Comparison of ENCODE assay signal across 29 mouse cellular contexts in genomic region chr16:14405636-14406035, GRCm38 (mm10).
"Had no signal": no experiment of that assay in that cellular context is flagged by ENCODE, and none has a peak within 500 bp of the region (broad histone marks: within the 10 kb centered on the region; RNA-seq: fewer than 3 reads in every experiment).

No protein-coding gene starts in this region.

- H3K27ac ChIP-seq: heart, embryonic 13.5 days; heart, embryonic 15.5 days; hindbrain, embryonic 10.5 days; hindbrain, embryonic 12.5 days; hindbrain, embryonic 13.5 days; hindbrain, embryonic 14.5 days; hindbrain, embryonic 15.5 days; hindbrain, postnatal 0 days; intestine, embryonic 15.5 days; kidney, embryonic 15.5 days; kidney, postnatal 0 days; layer of hippocampus, adult 2 months; left cerebral cortex, adult 2 months had no signal

- H3K36me3 ChIP-seq: heart, embryonic 12.5 days; heart, embryonic 15.5 days had no signal

- DNase-seq: heart, postnatal 10 days; heart, postnatal 14 days; heart, postnatal 4 days; kidney, adult 11 months; kidney, adult 18-20 months; kidney, adult 2 months; kidney, adult 8-10 months; kidney, adult 9 months; kidney, postnatal 10 days; kidney, postnatal 14 days; kidney, postnatal 25 days; kidney, postnatal 36 days; kidney, postnatal 4 days; layer of hippocampus, adult 9-11 months; layer of hippocampus, postnatal 36 days had no signal

- H3K4me1 ChIP-seq: heart, embryonic 12.5 days; heart, embryonic 13.5 days; heart, embryonic 15.5 days; hindbrain, embryonic 10.5 days; hindbrain, embryonic 12.5 days; hindbrain, embryonic 13.5 days; hindbrain, embryonic 15.5 days; intestine, embryonic 15.5 days; kidney, embryonic 15.5 days had no signal

- H3K9me3 ChIP-seq: heart, embryonic 12.5 days; heart, embryonic 13.5 days; heart, embryonic 15.5 days; hindbrain, embryonic 10.5 days; hindbrain, embryonic 12.5 days; hindbrain, embryonic 13.5 days; hindbrain, embryonic 15.5 days; intestine, embryonic 15.5 days; kidney, embryonic 15.5 days had no signal

- H3K27me3 ChIP-seq: heart, embryonic 12.5 days; heart, embryonic 13.5 days; heart, embryonic 15.5 days; hindbrain, embryonic 12.5 days; hindbrain, embryonic 13.5 days; hindbrain, embryonic 15.5 days; intestine, embryonic 15.5 days; kidney, embryonic 15.5 days had no signal

- H3K4me3 ChIP-seq: heart, embryonic 12.5 days; heart, embryonic 13.5 days; heart, embryonic 15.5 days; hindbrain, embryonic 10.5 days; hindbrain, embryonic 12.5 days; hindbrain, embryonic 13.5 days; hindbrain, embryonic 15.5 days; intestine, embryonic 15.5 days; kidney, embryonic 15.5 days; layer of hippocampus, adult 2 months; left cerebral cortex, adult 2 months had no signal
